Mouse (Mus musculus): ENCODE measurements around the gene Dll4. TPM values are rescaled to one million over a fixed set of nuclear protein-coding genes. Genes with fewer than 3 reads are reported as not detected.

The Dll4 gene
- total and polyA plus RNA-seq, 3 experiments, result 0.12 to 0.13 TPM; not detected in 1

DNA sequence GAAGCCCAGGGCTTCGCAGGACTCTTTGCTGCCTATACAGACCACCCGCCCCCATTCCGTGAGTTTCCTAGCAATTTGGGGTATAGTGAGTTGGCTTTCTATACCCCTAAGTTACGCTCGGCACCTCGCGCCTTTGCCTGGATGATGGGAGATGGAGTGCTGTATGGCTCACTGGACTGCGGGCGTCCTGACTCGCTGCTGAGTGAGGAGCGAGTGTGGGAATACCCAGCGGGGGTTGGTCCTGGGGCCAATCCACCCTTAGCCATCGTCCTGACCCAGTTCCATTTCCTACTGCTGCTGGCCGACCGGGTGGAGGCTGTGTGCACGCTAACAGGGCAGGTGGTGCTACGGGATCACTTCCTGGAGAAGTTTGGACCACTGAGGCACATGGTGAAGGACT is 32.3 kb upstream of the Dll4 start:
- no peak for DNase-seq (ENCODE audit: extremely low read depth)
- Histone ChIP-seq H3K9ac (ENCODE audit: insufficient read depth, low read depth) (no peak overlapping the region), H3K4me1 (ENCODE audit: control insufficient read depth in 1 of 2, insufficient read depth in 2 of 2) (peaks cover 4 to 28% of the 10 kb centered on the region in 2 experiments; a peak in 3 of 4 replicates), H3K27ac (ENCODE audit: insufficient read depth, low read depth) (no peak overlapping the region), H3K4me2 (ENCODE audit: insufficient read depth, low read depth, poor library complexity, severe bottlenecking) (no peak overlapping the region), H3K9me3 (replicated peaks; ENCODE audit: low read length) (no peaks in the 10 kb centered on the region), H3K36me3 (replicated peaks in 1 of 2; ENCODE audit: control insufficient read depth in 1 of 2, insufficient read depth in 1 of 2, low read length in 1 of 2) (peaks cover 62 to 81% of the 10 kb centered on the region in 2 experiments), H3K79me2 (replicated peaks; ENCODE audit: control insufficient read depth, extremely low read depth, insufficient read depth, poor library complexity, severe bottlenecking) (peaks cover 19% of the 10 kb centered on the region), H3K27me3 (replicated peaks) (no peaks in the 10 kb centered on the region), H3K4me3 (replicated peaks in 1 of 3; ENCODE audit: low read depth in 2 of 3, low read length in 2 of 3, poor library complexity in 1 of 3) (no peak overlapping the region)
- no peak for TF ChIP-seq RAD21 (IDR thresholded peaks at IDR 0.05; ENCODE audit: low read depth, low read length)
- no peak for TF ChIP-seq CHD1 (IDR thresholded peaks at IDR 0.05; ENCODE audit: low read depth, low read length)
- TF ChIP-seq MAX (IDR thresholded peaks at IDR 0.05; ENCODE audit: low read length), result no peak
- TF ChIP-seq SMC3 (IDR thresholded peaks at IDR 0.05; ENCODE audit: low read depth, low read length), result no peak
- no peak for TF ChIP-seq BHLHE40 (IDR thresholded peaks at IDR 0.05; ENCODE audit: low read depth, low read length)
- no peak for TF ChIP-seq ZNF384 (IDR thresholded peaks at IDR 0.05; ENCODE audit: low read depth, low read length)
- dilution Hi-C loops (cut with MboI; ENCODE audit: extremely low pct_ligation_motif_present, extremely low pct_unique_long_range_greater_than_20kb, low sequenced_read_pairs), result no loop called here
- in situ Hi-C loops (cut with MboI; ENCODE audit: low pct_ligation_motif_present, low pct_unique_long_range_greater_than_20kb, low sequenced_read_pairs), result no loop called here

DNA sequence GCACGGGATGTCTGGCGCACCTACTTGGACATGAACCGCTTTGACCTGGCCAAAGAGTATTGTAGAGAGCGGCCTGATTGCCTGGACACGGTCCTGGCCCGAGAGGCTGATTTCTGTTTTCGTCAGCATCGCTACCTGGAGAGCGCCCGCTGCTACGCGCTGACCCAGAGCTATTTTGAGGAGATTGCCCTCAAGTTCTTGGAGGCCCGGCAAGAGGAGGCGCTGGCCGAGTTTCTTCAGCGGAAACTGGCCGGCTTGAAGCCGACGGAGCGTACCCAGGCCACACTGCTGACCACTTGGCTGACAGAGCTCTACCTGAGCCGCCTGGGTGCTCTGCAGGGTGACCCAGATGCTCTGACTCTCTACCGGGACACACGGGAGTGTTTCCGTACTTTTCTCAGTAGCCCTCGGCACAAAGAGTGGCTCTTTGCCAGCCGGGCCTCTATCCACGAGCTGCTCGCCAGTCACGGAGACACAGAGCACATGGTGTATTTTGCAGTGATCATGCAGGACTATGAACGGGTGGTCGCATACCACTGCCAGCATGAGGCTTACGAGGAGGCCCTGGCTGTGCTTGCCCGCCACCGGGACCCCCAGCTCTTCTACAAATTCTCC is 31.7 kb upstream of the Dll4 start:
- Histone ChIP-seq H3K4me2 (ENCODE audit: insufficient read depth, low read depth, poor library complexity, severe bottlenecking) (no peak overlapping the region), H3K27ac (ENCODE audit: insufficient read depth, low read depth) (no peak overlapping the region), H3K4me1 (ENCODE audit: control insufficient read depth in 1 of 2, insufficient read depth in 2 of 2) (peaks cover 4 to 34% of the 10 kb centered on the region in 2 experiments; a peak in 3 of 4 replicates), H3K36me3 (replicated peaks in 1 of 2; ENCODE audit: control insufficient read depth in 1 of 2, insufficient read depth in 1 of 2, low read length in 1 of 2) (peaks cover 66 to 86% of the 10 kb centered on the region in 2 experiments), H3K9ac (ENCODE audit: insufficient read depth, low read depth) (no peak overlapping the region), H3K4me3 (replicated peaks in 1 of 3; ENCODE audit: low read depth in 2 of 3, low read length in 2 of 3, poor library complexity in 1 of 3) (no peak overlapping the region), H3K9me3 (replicated peaks; ENCODE audit: low read length) (no peaks in the 10 kb centered on the region), H3K79me2 (replicated peaks; ENCODE audit: control insufficient read depth, extremely low read depth, insufficient read depth, poor library complexity, severe bottlenecking) (peaks cover 16% of the 10 kb centered on the region), H3K27me3 (replicated peaks) (no peaks in the 10 kb centered on the region)
- DNase-seq (ENCODE audit: extremely low read depth), result no peak
- in situ Hi-C loops (cut with MboI; ENCODE audit: low pct_ligation_motif_present, low pct_unique_long_range_greater_than_20kb, low sequenced_read_pairs) (no loop called here), dilution Hi-C loops (cut with MboI; ENCODE audit: extremely low pct_ligation_motif_present, extremely low pct_unique_long_range_greater_than_20kb, low sequenced_read_pairs) (no loop called here)
- TF ChIP-seq SMC3 (IDR thresholded peaks at IDR 0.05; ENCODE audit: low read depth, low read length) (no peak), ZMIZ1 (IDR thresholded peaks at IDR 0.05; ENCODE audit: low read depth, low read length) (no peak), POLR2AphosphoS2 (IDR thresholded peaks at IDR 0.05; ENCODE audit: low read depth, low read length) (no peak), ELF1 (IDR thresholded peaks at IDR 0.05; ENCODE audit: low read depth, low read length) (no peak), RCOR1 (conservative IDR thresholded peaks at IDR 0.05; ENCODE audit: low read depth, low read length) (no peak), JUN (IDR thresholded peaks at IDR 0.05; ENCODE audit: insufficient read depth, low read depth, low read length) (no peak), UBTF (IDR thresholded peaks at IDR 0.05; ENCODE audit: low read depth, low read length) (no peak), KAT2A (IDR thresholded peaks at IDR 0.05; ENCODE audit: insufficient replicate concordance, low read length) (no peak), POLR2A (IDR thresholded peaks at IDR 0.05; ENCODE audit: low read depth, low read length) (no peak), MAFK (IDR thresholded peaks at IDR 0.05; ENCODE audit: insufficient replicate concordance, low read length) (no peak), E2F4 (IDR thresholded peaks at IDR 0.05; ENCODE audit: insufficient replicate concordance, low read depth, low read length) (no peak), CHD2 (IDR thresholded peaks at IDR 0.05; ENCODE audit: low read length) (no peak), EP300 (IDR thresholded peaks at IDR 0.05; ENCODE audit: low read length) (no peak), PAX5 (IDR thresholded peaks at IDR 0.05; ENCODE audit: low read length) (no peak)
